Mouse (Mus musculus) embryo, embryonic 11 days (tissue): ENCODE data around the gene Snw1.
A peak's percentile ranks its signal among the peaks of the same experiment; 100 is the strongest.
"Not testable (repeated sequence)": the region's sequence is repeated elsewhere in the genome, so short reads cannot be mapped to it uniquely, and the experiment has no call there.

Experiments used
- DNase-seq: peaks from one replicate; pipeline ENCODE4 v3.0.0-alpha.2; 2015

Snw1 gene

DNA sequence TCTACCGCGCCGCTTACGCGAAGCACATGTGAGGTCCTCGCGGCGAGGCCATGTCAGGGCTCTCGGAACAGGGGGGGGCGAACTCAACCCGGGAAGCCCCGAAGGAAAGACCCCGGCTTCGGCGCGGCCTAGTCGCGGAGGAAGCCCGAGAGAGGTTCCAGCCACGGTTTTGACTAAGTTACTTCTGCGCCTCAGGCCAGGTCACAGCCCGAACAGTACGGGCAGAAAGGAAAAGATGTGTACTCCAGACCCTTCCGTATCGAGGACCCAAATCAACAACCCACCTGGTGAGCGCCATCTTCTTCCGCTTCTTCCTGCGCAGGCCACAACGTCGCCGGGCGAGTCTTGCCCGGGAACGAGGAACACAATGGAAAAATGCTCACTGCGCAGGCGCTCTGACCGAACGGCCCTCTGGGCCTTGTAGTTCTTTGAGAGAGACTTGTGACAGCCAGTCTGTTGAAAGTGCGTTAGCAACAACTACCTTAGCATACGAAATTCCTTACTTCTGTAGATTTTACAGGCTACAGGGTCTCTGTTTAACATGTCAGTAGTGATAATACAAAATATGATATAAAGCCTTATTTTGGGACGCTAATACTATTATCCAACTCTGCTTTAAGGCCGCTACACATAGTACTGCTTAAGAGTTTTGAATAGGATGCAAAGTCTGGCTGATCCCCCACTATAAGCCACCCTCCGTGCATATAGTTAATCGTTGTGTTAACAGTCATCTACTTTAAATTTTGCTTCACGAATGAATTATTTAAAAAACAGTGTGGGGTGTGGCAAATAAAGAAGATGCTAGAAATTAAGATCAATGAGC, at the start of gene Snw1:
Gene Snw1, minus strand, starts transcription at position 311 of the 823 bp plus-strand sequence.
- peak; percentile 96 for DNase-seq

- DNase-seq: not testable (repeated sequence)
Measured at GRCm38 (mm10) chr12:87519616-87520015, 47.5 kb upstream of the Snw1 start.

DNA sequence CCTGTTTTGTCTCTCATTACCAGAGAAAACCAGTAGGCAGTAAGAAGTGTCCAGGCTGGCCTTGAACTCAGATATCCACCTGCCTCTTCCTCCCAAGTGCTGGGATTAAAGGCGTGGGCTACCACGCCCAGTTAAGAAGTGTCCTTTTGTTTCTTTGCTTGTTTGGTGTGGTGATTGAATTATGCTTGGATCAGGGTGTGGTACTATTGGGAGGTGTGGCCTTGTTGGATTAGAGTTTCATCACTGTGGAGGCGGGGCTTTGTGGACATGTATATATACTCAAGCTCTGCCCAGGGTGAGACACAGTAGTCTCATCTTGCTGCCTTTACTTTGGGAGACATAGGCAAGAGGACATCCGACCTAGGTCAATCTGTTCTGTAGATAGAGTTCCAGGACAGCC, 41.9 kb upstream of the Snw1 start, which contains the start of gene Gm8300:
Gene Gm8300, plus strand, starts transcription at position 301 of the 400 bp plus-strand sequence.
- not testable (repeated sequence) for DNase-seq

- DNase-seq: not testable (repeated sequence)
Measured at GRCm38 (mm10) chr12:87494421-87494820, 22.3 kb upstream of the Snw1 start, which contains the start of gene Gm5788. Gm5788 (plus strand) TSS chr12:87494721.

GRCm38 (mm10) chr12:87488683-87489082, 16.6 kb upstream of the Snw1 start:
- not testable (repeated sequence) for DNase-seq

- DNase-seq: not testable (repeated sequence)
Measured at GRCm38 (mm10) chr12:87482482-87482881, 10.4 kb upstream of the Snw1 start.

DNA sequence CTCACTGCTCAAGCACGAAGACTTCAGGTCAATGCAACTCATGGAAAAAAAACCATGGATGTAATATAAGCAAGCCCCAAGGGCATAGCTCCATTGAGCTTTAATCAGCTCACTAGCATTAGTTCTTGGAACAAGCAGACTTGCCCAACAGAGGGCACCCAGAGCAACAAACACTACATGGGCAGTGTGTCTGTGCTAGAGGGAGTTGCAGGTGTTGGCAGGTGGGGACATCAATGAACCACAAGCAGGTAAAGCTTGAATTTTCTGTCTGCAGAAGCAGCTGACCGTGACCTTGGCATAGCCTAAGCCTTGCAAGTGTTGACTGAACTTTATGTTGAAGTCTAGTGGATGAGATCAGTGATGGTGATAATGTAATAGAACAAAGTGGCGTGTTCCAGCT, 2.7 kb upstream of the Snw1 start:
- DNase-seq: no peak

- DNase-seq: peak; percentile 43
Measured at GRCm38 (mm10) chr12:87471421-87471963, 582 bp downstream of the Snw1 start.

GRCm38 (mm10) chr12:87470263-87471136, 1.6 kb downstream of the Snw1 start:
- DNase-seq: no peak

GRCm38 (mm10) chr12:87464678-87465297, 7.3 kb downstream of the Snw1 start:
- no peak for DNase-seq

GRCm38 (mm10) chr12:87449456-87449855, 22.6 kb downstream of the Snw1 start:
- DNase-seq: no peak

DNA sequence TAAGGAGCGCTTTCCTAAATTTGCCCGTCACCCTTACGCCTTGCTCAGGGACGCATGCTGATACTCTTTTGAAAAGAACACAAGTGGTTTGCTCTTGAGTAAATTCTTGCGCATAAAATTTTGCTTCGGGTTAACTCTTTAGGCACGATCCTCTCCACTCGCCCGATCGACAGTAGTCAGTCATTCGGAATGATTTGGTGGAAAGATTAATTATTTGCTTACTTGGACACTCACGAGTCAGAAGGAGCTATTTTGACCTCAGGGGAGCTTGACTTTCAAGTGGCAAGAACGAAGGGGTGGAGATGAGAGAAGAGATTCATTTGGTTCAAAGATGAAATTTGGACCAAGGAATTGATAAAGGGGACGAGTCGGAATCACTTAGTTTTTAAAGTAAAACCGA, 27.9 kb downstream of the Snw1 start:
- peak; percentile 16 for DNase-seq

- DNase-seq: peak; percentile 96
Measured at GRCm38 (mm10) chr12:87443700-87444122, 28.4 kb downstream of the Snw1 start, which contains the start of the genes Slirp and Alkbh1. Slirp (plus strand) TSS chr12:87443896. Alkbh1 (minus strand) TSS chr12:87444017.

- DNase-seq: peak; percentile 69
Measured at GRCm38 (mm10) chr12:87443115-87443699, 28.9 kb downstream of the Snw1 start.

DNA sequence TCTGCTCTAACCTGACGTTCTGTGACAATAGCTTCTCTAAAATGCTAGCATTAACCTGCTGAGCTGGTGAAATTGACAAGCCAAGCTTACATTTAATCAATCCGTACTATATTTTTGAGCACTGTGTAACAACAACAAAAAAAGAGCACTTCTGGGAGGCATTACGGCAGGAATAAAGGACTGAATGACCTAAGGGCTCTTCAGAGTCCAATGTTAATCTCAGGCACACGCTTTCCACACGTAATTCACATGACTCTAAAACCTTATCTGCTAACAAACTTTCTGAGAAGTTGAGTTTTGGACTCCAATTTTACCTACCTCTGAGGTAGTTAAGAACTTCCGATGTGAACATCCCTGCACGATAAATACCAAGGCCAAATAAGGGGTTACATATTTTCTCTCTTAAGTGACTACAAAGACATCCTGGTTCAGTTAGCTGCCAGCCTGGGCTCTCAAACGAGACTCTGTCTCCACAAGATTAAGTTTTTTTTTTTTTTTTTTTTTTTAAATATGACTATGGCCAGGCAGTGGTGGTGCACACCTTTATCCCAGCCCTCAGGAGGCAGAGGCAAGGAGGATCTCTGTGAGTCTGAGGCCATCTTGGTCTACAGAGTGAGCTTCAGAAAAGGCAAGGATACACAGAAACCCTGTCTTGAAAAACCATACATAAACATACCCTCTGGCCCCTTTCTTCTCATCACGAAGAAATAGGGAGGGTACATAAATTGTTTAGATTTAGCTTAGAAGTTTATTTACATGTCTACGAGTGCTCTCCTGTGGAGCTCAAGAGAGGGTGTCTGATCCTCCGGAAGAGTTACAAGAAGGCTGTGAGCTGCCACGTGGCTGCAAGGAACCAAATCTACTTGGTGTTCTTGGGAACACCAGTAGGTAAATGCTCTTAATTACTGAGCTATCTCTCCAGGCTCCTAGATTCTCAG, 29.6 kb downstream of the Snw1 start:
- peak; percentile 53 for DNase-seq

GRCm38 (mm10) chr12:87428885-87429284, 43.2 kb downstream of the Snw1 start:
- DNase-seq: no peak

GRCm38 (mm10) chr12:87428295-87428694, 43.8 kb downstream of the Snw1 start:
- no peak for DNase-seq

DNA sequence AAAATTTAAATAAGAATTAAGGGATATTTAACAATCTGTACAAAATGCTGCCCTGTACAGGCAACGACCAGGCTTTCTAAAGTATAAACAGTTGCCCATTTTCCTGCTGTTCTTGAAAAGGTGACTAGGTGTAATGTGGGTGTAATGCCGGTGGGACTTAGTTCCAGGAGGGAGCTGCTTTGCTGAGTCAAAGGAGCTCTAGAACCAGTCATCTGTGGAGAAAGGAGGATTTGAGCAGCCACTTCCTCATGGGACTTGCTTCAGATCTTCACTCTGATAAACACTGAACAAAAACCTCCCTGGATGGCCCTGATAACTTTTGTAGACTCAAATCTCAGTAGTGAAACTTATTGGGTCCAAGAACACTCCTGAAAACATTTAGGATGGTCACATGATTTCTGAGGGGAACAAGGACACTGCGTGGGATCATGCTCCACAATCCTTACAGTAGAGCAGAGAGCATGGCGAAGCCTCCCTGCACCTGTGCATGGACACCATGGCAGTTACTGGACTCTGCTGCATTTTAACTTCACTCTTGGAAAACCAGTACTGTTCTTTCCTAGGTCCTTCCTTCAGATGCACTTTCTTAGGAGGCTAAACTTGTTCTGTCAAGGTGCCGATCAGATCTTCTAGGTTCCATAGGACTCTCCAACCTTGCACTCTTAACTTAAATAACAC, 45.6 kb downstream of the Snw1 start:
- no peak for DNase-seq

- DNase-seq: no peak
Measured at GRCm38 (mm10) chr12:87424516-87424915, 47.6 kb downstream of the Snw1 start.

DNA sequence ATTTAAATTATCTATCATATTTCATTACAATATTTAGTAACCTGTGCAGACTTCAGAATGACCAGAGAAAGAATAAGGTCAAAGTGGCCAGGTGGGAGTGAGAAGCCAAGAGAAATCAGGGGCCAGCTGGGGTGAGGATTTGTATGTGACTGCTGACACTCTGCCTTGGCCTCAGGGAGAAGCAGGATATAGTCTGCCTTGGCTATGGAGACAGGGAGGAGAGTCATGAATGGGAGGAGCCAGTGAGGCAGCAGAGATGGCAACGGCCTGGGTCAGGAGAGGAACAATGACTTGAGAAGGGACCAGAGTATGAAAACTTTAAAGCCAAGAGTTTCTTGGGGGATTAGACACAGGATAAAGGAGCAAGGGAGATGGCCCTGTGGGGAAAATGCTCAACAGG, 48.4 kb downstream of the Snw1 start:
- no peak for DNase-seq
